Mouse (Mus musculus) CH12.LX (cell line): ENCODE data around the gene Timp3. TPM values are rescaled to one million over a fixed set of nuclear protein-coding genes. Genes with fewer than 3 reads are reported as not detected.

Experiments
- DNase-seq: peaks from one replicate; pipeline ENCODE4 v3.0.0-alpha.2; 2013; ENCODE audit errors: extremely low read depth
- H3K27ac ChIP-seq: 2 replicates; pipeline ENCODE4 v1.5.1; 2012; ENCODE audit warnings: low read depth, mild to moderate bottlenecking, control low read depth, moderate library complexity; ENCODE audit not compliant: insufficient read depth
- H3K27me3 ChIP-seq: replicated peaks from 2 replicates; pipeline ENCODE3; 2012; ENCODE audit warnings: inconsistent platforms
- H3K36me3 ChIP-seq, 2 experiments: replicated peaks in 1 of 2; 2 replicates each; pipeline versions ENCODE3 to v1.6.1; 2012; ENCODE audit warnings: inconsistent platforms in 1 of 2, low read length in 1 of 2, mild to moderate bottlenecking in 1 of 2, mixed read lengths in 1 of 2, moderate library complexity in 1 of 2; ENCODE audit not compliant: control insufficient read depth in 1 of 2, insufficient read depth in 1 of 2
- H3K4me1 ChIP-seq, 2 experiments: 2 replicates each; pipeline ENCODE4 v1.6.1; 2012; ENCODE audit warnings: inconsistent platforms in 1 of 2, moderate library complexity in 1 of 2; ENCODE audit not compliant: insufficient read depth in 2 of 2, control insufficient read depth in 1 of 2
- H3K4me2 ChIP-seq: 2 replicates; pipeline ENCODE4 v1.6.1; 2012; ENCODE audit warnings: low read depth, mild to moderate bottlenecking, control low read depth; ENCODE audit not compliant: poor library complexity, insufficient read depth, severe bottlenecking
- H3K4me3 ChIP-seq, 3 experiments: fragments of 150-350 bp in 1 of 3; sonication (generic) in 1 of 3; replicated peaks in 1 of 3; 2 replicates each; pipeline versions ENCODE3 to v1.5.1; 2011 to 2012; ENCODE audit warnings: low read depth in 2 of 3, low read length in 2 of 3, mild to moderate bottlenecking in 2 of 3, moderate library complexity in 2 of 3, control low read depth in 1 of 3, improper control_type of control experiment in 1 of 3, inconsistent platforms in 1 of 3, mixed read lengths in 1 of 3; ENCODE audit not compliant: poor library complexity in 1 of 3
- H3K79me2 ChIP-seq: replicated peaks from 2 replicates; pipeline ENCODE4 v1.6.1; 2012; ENCODE audit warnings: mild to moderate bottlenecking, moderate library complexity; ENCODE audit not compliant: control insufficient read depth, poor library complexity, insufficient read depth, severe bottlenecking; ENCODE audit errors: extremely low read depth
- H3K9ac ChIP-seq: 2 replicates; pipeline ENCODE4 v1.6.1; 2012; ENCODE audit warnings: low read depth, mild to moderate bottlenecking, control low read depth, moderate library complexity; ENCODE audit not compliant: insufficient read depth
- H3K9me3 ChIP-seq: replicated peaks from 2 replicates; pipeline ENCODE3; 2012; ENCODE audit warnings: low read length, inconsistent platforms, mixed read lengths
- BHLHE40 ChIP-seq: IDR thresholded peaks from 2 replicates; pipeline ENCODE4 v1.6.1; 2011; ENCODE audit warnings: mild to moderate bottlenecking, low read depth, low read length, improper control_type of control experiment
- CHD2 ChIP-seq: IDR thresholded peaks from 2 replicates; pipeline ENCODE4 v1.6.1; 2011; ENCODE audit warnings: low read length, improper control_type of control experiment
- CTCF ChIP-seq, 2 experiments: IDR thresholded peaks in 1 of 2; conservative IDR thresholded peaks in 1 of 2; 2 replicates each; pipeline ENCODE4 v1.5.1; 2011 to 2012; ENCODE audit warnings: low read depth in 2 of 2, low read length in 2 of 2, improper control_type of control experiment in 1 of 2, inconsistent platforms in 1 of 2, mild to moderate bottlenecking in 1 of 2, moderate library complexity in 1 of 2
- ELF1 ChIP-seq: IDR thresholded peaks from 2 replicates; pipeline ENCODE4 v1.6.1; 2014; ENCODE audit warnings: low read depth, mild to moderate bottlenecking, inconsistent platforms, low read length, improper control_type of control experiment
- EP300 ChIP-seq: IDR thresholded peaks from 2 replicates; pipeline ENCODE4 v1.6.1; 2011; ENCODE audit warnings: low read length, improper control_type of control experiment
- ETS1 ChIP-seq: conservative IDR thresholded peaks from 2 replicates; pipeline ENCODE4 v1.6.1; 2012; ENCODE audit warnings: low read depth, mild to moderate bottlenecking, inconsistent platforms, low read length, improper control_type of control experiment, moderate library complexity
- JUND ChIP-seq: conservative IDR thresholded peaks from 2 replicates; pipeline ENCODE4 v1.6.1; 2011; ENCODE audit warnings: low read depth, low read length, improper control_type of control experiment
- KAT2A ChIP-seq: IDR thresholded peaks from 2 replicates; pipeline ENCODE4 v1.6.1; 2012; ENCODE audit warnings: low read length, improper control_type of control experiment, inconsistent platforms; ENCODE audit not compliant: insufficient replicate concordance
- MAFK ChIP-seq: IDR thresholded peaks from 2 replicates; pipeline ENCODE4 v1.6.1; 2011; ENCODE audit warnings: low read length, improper control_type of control experiment; ENCODE audit not compliant: insufficient replicate concordance
- MAX ChIP-seq: IDR thresholded peaks from 2 replicates; pipeline ENCODE4 v1.6.1; 2011; ENCODE audit warnings: low read length, improper control_type of control experiment
- MAZ ChIP-seq: IDR thresholded peaks from 2 replicates; pipeline ENCODE4 v1.6.1; 2012; ENCODE audit warnings: low read depth, mild to moderate bottlenecking, inconsistent platforms, low read length, improper control_type of control experiment, moderate library complexity
- MEF2A ChIP-seq: IDR thresholded peaks from 2 replicates; pipeline ENCODE4 v1.6.1; 2014; ENCODE audit warnings: low read depth, mild to moderate bottlenecking, inconsistent platforms, low read length, improper control_type of control experiment, borderline replicate concordance
- MXI1 ChIP-seq: IDR thresholded peaks from 2 replicates; pipeline ENCODE4 v1.6.1; 2011; ENCODE audit warnings: mild to moderate bottlenecking, low read depth, low read length, improper control_type of control experiment
- MYC ChIP-seq: IDR thresholded peaks from 2 replicates; pipeline ENCODE4 v1.6.1; 2011; ENCODE audit warnings: low read depth, mild to moderate bottlenecking, improper control_type of control experiment, low read length
- NRF1 ChIP-seq: IDR thresholded peaks from 2 replicates; pipeline ENCODE4 v1.6.1; 2014; ENCODE audit warnings: low read depth, mild to moderate bottlenecking, inconsistent platforms, low read length, improper control_type of control experiment, moderate library complexity
- POLR2A ChIP-seq: IDR thresholded peaks from 2 replicates; pipeline ENCODE4 v1.6.1; 2011; ENCODE audit warnings: low read depth, mild to moderate bottlenecking, improper control_type of control experiment, low read length
- SMC3 ChIP-seq: IDR thresholded peaks from 2 replicates; pipeline ENCODE4 v1.6.1; 2011; ENCODE audit warnings: low read depth, low read length, improper control_type of control experiment
- TBP ChIP-seq: conservative IDR thresholded peaks from 2 replicates; pipeline ENCODE4 v1.6.1; 2011; ENCODE audit warnings: low read depth, low read length, improper control_type of control experiment
- UBTF ChIP-seq: IDR thresholded peaks from 2 replicates; pipeline ENCODE4 v1.6.1; 2012; ENCODE audit warnings: low read depth, mild to moderate bottlenecking, inconsistent platforms, low read length, improper control_type of control experiment, moderate library complexity
- USF1 ChIP-seq: IDR thresholded peaks from 2 replicates; pipeline ENCODE4 v1.6.1; 2014; ENCODE audit warnings: low read depth, mild to moderate bottlenecking, inconsistent platforms, low read length, improper control_type of control experiment
- USF2 ChIP-seq: conservative IDR thresholded peaks from 2 replicates; pipeline ENCODE4 v1.6.1; 2011; ENCODE audit warnings: low read depth, low read length, improper control_type of control experiment
- ZKSCAN1 ChIP-seq: IDR thresholded peaks from 2 replicates; pipeline ENCODE4 v1.6.1; 2012; ENCODE audit warnings: low read depth, inconsistent platforms, low read length, improper control_type of control experiment, borderline replicate concordance
- dilution Hi-C: fragments of 300-500 bp; cut with MboI; formaldehyde crosslinking; loops from 2 replicates; pipeline ENCODE4 v1.14.3; 2020; ENCODE audit warnings: low sequenced_read_pairs; ENCODE audit not compliant: extremely low pct_unique_long_range_greater_than_20kb, extremely low pct_ligation_motif_present
- in situ Hi-C: fragments of 300-500 bp; cut with MboI; formaldehyde crosslinking; loops from 3 replicates; pipeline ENCODE4 v1.14.3; 2019; ENCODE audit warnings: low sequenced_read_pairs, low pct_ligation_motif_present, low pct_unique_long_range_greater_than_20kb, mixed read lengths
- polyA plus RNA-seq: library from polyadenylated mRNA; unstranded; fragments of >175 nt; gene quantifications from 2 replicates; pipeline ENCODE4 v1.2.1, GENCODE M21; 2012; ENCODE audit warnings: low read depth; ENCODE audit not compliant: insufficient read length
- total RNA-seq, 2 experiments: library from RNA; depleted of rRNA; stranded (reverse); fragments of 300-350 nt in 1 of 2; fragments of >200 nt in 1 of 2; gene quantifications; 2 replicates each; pipeline ENCODE4 v1.2.3; 2012 to 2014

Timp3 gene
- total and polyA plus RNA-seq, 3 experiments, result 0.09 to 0.17 TPM; not detected in 1

DNA sequence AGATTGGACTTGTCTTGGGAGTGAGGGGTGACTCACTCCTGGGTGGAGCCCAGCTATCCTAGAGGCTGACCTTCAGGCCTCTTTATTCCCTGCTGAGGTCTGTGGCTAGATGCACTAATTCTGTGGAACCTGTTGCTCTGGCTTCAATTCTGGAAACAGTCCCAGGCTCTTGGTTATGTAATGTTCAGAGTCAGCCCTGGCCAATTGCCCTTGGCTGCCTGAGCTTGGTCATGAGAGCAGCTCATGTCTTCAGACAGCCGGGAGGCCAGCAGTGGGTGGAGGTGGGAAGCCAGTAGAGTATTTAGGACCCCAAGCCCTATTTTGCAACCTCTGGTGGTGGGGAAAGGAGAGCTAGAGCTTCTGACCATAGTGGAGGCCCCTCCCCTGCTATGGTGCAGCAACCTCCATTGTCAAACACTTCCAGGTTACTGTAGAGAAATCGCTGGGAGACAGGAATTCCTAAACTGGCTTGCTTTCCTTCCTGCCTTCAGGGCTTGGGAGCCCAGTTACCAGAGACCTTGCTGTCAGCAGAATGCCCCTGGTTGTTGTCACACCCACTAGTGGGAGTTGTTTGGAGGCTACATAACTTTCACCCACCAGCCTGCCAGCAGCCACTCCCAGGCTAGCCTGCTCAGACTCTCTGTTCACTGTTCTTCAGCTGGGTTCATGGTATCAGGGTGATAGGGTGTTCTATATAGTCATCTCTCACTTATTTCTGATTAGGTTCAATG lies 39.6 kb downstream of the Timp3 start:
- Histone ChIP-seq H3K27ac (no peak overlapping the region), H3K36me3 (peaks cover 0 to 47% of the 10 kb centered on the region in 2 experiments), H3K4me1 (peaks cover 0 to 8% of the 10 kb centered on the region in 2 experiments; a peak in 1 of 4 replicates), H3K9ac (no peak overlapping the region), H3K79me2 (no peaks in the 10 kb centered on the region), H3K27me3 (no peaks in the 10 kb centered on the region), H3K4me2 (no peak overlapping the region), H3K4me3 (no peak overlapping the region), H3K9me3 (no peaks in the 10 kb centered on the region)
- DNase-seq, result no peak
- dilution Hi-C loops, result no loop called here
- TF ChIP-seq MAX (no peak), MAZ (no peak), TBP (no peak), CHD2 (no peak), CTCF (conservative IDR thresholded peaks at IDR 0.05 in 1 of 2, IDR thresholded peaks at IDR 0.05 in 1 of 2; ENCODE audit: low read depth in 2 of 2, low read length in 2 of 2) (no peak), MYC (no peak)
- in situ Hi-C loops, result no loop called here

DNA sequence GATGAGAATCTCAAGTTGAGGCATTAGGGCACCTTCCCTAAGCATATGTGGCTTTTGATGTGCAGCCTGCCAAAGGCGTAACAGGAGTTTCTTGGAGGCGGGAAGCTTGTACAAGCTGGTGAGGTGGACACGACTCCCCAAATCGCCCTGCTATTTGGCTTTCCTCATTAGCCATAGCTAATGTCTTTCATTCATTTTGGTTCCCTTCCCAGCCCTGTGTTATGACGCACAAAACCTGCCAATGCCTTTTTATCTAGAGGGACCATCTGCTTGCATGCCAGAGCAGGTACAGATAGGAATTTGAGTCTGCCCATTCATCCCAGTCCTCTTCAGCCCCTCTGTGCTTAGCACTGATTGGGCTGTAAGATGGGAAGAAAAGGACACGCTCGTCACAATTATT lies 40.2 kb downstream of the Timp3 start:
- H3K36me3 ChIP-seq, result peaks cover 0 to 47% of the 10 kb centered on the region in 2 experiments
- peaks cover 0 to 8% of the 10 kb centered on the region in 2 experiments; a peak in 1 of 4 replicates for H3K4me1 ChIP-seq
- in situ Hi-C loops, result no loop called here

More for the DNA sequence above, 40.2 kb downstream of the Timp3 start:
- H3K4me2 ChIP-seq, result no peak overlapping the region
- DNase-seq, result no peak
- H3K27me3 ChIP-seq, result no peaks in the 10 kb centered on the region
- H3K4me3 ChIP-seq, result no peak overlapping the region
- no peak overlapping the region for H3K27ac ChIP-seq
- dilution Hi-C loops, result no loop called here
- TF ChIP-seq ETS1 (no peak), MYC (no peak), USF1 (no peak), BHLHE40 (no peak), ELF1 (no peak), KAT2A (no peak), USF2 (no peak), MXI1 (no peak), EP300 (no peak), NRF1 (no peak), JUND (no peak), MAFK (no peak), MAZ (no peak), SMC3 (no peak), ZKSCAN1 (no peak), UBTF (no peak), POLR2A (no peak), MEF2A (no peak)
- H3K9me3 ChIP-seq, result no peaks in the 10 kb centered on the region
- H3K9ac ChIP-seq, result no peak overlapping the region
- H3K79me2 ChIP-seq, result no peaks in the 10 kb centered on the region
